Mouse (Mus musculus): ENCODE data around the gene Camk1d. TPM values are rescaled to one million over a fixed set of nuclear protein-coding genes. Genes with fewer than 3 reads are reported as not detected.
"Not testable (repeated sequence)": the region's sequence is repeated elsewhere in the genome, so short reads cannot be mapped to it uniquely, and the experiment has no call there.

Camk1d gene
- total RNA-seq, 2 experiments from 2014 or later, result 168 to 171 TPM

DNA sequence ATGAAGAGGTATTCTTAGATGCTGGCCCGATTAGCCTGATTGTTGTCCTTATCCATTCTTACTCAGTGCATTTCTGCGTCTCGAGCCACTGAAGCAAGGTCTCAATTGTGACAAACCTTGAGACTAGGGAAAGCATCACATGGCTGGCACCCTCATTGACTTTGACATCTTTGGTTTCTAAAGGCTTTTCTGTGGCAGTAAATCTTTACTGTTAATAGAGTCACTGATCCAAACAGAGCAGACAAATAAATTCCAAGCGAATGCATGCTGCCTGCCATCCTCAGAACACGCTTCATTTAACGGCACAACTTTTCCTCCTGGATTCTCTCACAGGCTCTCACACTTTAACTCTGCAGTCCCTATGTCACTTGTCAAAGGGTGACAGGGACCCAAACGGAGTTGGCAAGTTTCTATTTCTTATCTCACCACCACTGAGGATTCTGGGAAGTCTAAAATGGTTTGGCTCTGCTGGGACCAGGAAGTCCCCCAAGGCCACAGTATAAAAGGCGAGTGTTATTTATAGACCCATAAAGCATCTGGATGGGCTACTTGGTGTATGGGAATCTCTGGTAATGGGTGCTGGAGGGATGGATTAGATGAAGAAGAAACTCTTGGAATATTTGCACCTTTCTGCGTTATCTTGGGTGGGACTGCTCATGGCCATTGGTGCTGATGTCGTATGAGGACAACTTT is 141.9 kb downstream of the Camk1d start:
- DNase-seq, result no peak

DNA sequence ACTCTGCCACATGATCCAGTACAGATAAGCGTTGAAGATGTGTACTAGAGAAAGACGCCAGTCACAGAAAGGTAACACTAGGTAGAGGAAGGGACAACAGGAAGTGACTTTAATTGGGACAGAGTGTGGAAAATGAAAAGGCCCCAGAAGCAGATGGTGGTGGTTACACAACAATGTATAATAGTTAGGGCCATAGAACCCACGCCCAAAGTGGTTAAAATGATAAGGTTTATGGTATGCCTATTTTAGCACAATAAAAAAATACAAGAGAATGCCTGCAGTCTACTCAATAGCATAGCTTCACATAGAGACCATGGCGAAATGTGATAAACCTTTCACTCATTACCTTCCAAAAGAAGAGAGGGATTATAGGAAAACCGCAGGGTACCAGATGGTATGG is 147.7 kb downstream of the Camk1d start:
- DNase-seq, result no peak

DNA sequence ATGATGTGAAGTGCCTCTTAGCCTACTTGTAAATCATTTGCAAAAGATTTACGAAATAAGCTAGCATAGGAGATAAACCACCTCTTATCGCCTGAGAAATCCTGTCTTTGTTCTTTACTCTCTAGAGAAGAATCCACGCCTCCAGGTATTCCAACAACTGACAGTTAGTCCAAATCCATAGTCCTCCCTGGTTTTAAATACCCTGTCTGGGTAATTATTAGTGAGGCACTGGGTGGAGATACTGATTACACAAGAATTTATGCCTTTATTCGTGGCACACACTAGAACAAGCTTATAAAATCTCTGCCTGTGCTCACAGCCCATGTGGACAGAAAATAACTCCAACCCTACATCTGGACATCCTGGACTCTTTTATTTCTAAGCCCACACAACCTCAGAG is 150.6 kb downstream of the Camk1d start:
- no peak for DNase-seq

DNA sequence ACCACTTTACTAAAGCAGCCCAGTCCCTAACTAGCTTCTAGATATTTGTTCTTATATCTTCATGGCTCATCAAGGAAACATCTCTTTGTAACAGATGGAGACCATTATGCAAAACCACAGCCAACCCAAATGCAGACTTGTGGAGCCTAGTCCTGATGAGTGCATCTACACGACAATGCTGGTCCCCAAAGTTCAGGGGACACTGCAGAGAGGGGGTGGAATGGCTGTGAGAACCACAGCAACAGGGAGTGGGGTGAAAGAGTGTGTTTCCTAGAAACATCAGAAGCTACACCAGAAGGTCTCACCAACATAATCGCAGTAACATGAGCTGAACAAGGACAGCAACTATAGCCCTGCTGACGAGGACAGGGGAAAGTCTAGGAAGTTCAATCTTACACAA is 152.9 kb downstream of the Camk1d start:
- no peak for DNase-seq

DNA sequence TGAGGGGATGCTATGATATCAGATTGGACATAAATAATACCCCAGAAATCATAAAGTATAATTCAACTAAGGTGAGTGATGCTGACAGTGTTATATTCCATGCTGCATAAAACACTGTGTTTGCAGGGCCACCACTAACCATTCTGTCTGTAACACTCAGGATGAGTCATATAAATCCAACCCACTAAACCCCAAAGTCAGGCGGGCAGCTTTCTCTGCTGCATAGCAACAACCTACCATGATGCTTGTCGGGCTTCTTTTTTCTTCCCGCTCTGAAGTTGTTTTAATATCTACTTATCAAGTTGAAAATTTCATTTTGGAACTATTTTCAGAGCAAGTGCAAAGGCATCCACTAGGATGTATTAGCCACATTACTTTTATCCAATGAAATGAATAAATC is 161.1 kb downstream of the Camk1d start:
- DNase-seq, result peak in 1 of 2 experiments; percentile 33

DNA sequence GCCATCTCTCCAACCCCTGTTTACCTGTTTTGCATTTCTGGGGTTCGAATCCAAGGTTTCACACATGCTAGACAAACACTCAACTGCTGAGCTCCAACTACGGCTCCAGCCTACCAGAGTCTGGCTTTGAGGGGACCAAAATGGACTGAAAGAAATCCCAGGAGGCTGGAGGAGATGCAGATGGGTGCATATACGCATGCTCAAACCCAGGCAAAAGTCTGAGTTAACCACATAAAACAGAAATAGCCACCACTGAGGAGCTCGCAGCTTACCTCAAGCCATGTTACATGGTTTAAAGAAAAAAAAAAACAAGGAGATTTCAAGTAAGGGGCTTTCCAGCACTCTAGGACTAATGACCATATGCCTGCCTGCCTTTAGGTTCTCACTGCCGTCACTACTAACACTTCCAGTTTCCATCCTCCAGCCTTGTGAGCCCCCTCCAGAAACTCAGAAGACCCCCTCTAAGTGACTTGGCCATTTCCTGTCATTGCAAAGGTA is 162.5 kb downstream of the Camk1d start:
- DNase-seq, result no peak

DNA sequence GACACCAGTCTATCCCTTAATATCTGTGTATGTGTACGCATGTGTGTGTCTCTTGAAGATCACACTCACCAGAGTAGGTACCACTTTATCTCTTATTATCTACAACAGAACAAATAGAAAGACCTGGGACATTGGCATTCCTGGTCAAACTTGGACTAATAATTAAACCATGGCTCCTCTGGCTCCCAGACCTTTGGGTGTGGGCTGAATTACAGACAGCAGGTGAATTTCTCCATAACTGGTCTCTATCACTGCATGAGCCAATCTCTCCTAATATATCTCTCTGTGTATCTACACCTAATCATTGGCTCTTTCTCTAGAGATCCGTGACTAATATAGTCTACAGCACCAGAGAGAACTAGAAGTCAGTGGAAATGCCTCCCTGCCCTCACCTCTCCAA is 165.0 kb downstream of the Camk1d start:
- DNase-seq, result no peak

DNA sequence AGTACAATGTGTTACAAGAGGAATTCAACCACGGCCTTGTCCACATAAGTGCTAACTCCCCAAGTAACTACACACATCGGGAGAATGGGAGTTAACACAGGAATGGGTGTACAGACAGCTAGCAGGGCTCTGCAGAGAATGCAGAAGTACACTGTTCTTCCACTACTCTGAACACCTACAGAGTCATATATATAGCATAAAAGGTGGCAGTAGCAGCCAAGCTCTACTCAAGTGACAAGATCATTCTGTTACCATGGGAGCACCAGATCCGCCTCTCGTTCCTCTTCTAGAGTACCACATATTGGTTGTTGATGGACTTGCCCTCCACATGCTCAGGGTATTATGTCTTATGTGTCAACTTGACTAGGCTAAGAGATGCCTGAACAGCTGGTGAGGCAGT is 165.4 kb downstream of the Camk1d start:
- DNase-seq, result no peak

DNA sequence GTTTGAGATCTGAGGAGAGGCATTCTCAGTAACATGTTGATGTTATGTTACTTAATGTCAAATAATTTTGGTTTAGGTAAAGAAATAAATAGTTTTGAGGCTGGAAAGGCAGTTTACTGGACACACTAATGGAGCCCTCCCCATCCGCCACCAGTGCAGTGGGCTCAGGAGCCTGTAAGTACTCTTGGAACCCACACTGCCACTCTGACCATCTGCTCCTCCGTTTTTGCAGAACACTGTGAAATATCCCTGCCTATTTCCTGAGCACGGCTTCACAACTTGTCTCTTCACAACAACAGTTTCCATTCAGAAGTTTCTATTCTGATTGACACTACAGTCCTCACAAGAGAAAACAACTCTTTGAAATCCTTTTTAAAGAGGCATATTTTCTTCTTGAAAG is 173.4 kb downstream of the Camk1d start:
- peak; percentile 33 to 48 for DNase-seq

DNA sequence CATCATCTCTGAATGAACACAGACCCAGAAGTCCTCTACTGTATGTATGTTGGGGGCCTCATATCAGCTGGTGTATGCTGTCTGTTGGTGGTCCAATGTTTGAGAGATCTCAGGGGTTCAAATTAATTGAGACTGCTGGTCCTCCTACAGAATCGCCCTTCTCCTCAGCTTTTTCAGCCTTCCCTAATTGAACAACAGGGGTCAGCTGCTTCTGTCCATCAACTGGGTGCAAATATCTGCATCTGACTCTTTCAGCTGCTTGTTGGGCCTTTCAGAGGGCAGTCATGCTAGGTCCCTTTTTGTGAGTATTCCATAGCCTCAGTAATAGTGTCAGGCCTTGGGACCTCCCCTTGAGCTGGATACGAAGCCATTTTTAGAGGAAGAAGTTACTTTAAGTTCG is 174.4 kb downstream of the Camk1d start:
- not testable (repeated sequence) for DNase-seq

DNA sequence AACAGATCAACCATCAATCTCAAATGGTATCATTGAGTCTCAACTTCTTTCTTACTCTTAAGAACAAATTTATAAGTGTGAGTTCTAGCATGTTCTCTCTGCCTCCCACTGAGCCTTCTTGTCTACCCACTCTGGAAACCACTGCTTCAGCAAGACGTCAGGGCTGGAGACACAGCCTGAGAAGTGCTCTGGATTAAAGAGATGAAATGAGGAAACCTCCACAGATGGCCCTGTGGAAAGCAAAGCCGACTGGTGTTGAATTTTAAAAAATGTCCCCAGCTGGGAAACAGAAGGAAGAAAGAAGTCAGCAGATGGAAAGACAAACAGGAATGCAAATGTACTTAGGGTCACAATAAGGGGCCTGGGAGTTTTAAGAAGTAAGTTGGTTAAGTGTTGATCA is 180.4 kb downstream of the Camk1d start:
- DNase-seq, result peak in 1 of 2 experiments; percentile 37

DNA sequence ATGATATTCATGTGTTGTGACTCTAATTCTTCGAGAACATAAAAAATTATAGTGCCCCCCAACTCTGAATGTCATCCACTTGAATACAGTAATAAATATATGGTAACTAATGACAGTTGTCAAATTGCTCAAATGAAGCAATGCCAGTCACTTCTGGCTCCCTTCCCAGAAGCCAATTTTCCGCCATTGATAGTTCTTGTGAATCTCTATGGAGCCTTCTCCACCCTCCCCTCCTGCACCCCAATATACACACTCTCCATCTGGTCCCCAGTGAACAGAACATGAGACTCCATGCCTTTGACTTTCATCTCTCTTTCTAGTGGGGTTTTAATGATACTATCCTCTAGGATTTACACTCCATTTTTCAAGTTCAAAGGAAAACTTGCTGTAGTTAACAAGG is 184.3 kb downstream of the Camk1d start:
- DNase-seq, result no peak

DNA sequence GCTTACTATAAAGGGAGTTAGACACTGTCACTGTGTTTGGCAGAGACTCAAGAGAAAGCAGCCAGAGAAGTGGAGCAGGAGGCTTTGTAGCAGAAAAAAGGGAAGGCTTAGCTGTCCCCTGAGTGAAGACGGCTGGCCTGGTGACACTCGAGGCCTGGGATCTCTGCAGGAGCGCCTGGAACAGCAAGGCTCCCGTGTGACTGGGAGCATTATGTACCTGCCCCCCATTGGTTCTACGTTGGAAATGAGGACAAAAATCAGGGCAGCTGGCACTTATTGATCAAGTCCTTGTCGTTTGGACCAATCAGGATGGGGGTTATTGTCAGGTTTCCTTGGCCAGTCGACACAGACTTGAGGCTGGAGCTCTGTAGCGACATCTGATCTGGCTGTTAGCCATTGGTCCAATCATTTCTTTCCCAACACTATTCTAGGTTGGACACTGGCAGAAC is 195.1 kb downstream of the Camk1d start:
- DNase-seq, result no peak

DNA sequence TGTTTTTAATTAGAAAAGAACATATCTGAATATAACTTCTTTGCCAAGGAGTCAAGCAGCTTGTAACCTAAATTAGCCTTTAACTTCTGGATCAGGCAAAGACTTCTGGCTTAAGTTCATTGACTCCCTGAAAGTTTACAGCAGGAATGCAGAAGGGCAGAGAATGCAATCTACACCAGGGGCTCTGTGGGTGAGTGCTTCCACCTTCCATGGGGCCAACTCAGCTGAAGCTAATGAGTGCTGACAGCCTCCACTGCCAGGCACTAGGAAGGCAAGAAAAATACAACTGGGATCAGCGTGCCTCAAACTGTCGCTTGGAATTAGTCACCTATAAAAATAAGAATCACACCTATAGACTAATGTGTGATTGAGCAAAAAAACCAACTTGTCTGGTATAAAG is 199.2 kb downstream of the Camk1d start:
- no peak for DNase-seq

DNA sequence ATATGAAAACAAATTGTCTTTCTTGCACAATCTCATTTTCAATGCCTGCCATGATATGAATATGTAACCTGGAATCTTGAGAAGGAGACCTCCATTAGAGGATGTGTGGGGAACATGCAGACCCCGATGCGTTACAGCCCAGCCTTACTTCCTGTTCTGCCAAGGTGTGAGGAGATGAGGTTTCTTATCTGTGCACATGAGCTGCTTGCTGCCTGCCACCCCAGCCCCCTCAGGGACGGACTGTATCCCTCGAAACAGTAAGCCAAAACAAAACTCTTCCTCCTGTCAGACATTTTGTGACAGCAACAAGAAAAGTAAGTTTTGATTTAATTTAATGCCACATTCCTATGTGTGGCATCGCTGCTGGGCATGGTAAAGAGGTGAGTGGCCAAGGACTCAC is 200.2 kb downstream of the Camk1d start:
- DNase-seq, result no peak

DNA sequence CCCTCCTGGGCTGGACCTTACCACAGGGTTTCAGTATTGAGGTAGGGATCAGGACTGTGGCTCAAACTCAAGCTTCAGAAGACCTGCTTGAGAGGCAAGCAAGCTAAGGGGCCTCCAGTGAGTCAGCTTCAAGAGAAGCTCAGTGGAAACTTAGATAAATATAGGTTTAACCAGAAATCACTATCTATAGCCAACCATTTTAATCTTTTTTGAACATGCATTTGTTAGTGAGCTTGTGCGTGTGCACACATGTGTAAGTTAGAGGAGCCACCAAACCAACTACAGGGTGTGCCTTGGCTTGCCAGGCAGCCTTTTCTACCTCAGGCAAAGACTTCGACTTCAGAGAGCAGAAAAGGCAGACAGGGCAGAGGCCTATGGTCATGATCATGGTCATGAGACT is 200.7 kb downstream of the Camk1d start:
- DNase-seq, result no peak

DNA sequence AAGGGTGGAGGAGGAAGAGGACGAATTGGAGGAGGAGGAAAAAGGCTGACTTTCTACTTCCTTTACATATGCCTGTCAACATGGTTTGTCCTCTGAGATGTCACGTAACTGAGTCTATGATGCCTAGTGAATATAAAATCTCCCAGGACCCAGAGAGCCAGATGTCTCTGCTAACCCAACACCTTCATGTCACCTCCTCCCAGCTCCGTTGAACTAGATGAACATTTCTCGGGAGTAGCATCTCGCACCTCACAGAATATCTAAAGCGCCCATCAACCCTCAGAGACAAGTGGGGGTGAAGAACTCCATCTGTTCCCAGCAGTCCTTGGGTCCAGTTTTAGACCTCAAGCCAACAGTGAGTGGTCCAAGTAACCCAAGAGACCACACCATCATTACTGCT is 204.3 kb downstream of the Camk1d start:
- DNase-seq, result no peak

DNA sequence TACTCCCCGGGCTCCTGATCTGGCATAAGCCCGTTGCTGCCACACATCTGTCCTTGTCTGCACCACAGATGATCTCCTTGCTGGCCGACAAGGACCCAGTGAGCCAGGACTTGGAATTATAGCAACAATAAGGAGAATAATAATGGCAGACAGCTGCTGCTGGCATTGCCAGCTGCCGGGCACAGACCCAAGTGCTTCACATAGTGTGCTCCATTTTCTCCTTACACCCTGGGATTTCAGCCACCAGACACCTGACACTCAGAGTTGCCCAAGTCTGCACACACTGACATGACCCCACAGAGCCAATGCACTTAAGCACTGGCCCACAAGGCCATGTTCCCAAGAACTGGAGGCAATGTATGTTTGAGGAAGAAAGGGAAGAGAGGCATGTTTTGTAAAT is 214.7 kb downstream of the Camk1d start:
- no peak for DNase-seq

DNA sequence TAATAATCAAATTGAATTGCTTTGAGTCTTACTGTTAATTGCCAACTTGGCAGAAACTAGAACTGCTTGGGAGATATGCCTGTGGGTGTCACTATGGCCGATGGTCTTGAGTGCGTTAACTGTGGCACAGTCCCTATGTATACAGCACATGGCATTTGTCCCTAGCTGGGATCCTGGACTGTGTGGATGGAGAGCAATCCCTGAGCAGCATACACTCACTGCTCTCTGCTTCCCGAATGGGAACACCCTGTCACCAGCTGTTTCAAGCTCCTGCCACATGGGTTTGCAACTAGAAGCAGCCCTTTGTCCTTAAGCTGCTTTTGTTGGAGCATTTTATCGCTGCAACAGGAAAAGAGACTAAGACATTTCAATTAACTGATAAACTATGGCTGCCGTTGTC is 224.4 kb downstream of the Camk1d start:
- no peak for DNase-seq

DNA sequence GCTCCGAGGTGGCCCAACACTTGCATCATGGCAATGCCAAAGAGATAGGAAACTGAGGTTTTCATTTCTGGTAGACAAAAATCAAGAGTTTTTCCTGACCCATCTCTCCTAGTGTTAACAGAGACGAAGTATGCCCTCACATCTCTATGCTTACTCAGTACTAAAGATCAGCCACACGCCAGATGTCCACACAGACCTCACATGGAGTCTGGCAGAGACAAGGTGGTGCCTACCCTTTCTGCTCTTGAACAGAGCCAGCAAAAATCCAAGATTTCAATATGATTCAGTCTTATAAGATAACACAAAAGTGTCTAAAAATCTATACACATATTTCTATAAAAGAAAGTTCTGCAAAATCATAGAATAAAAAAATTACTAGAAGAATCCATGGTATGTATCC is 227.0 kb downstream of the Camk1d start:
- no peak for DNase-seq

DNA sequence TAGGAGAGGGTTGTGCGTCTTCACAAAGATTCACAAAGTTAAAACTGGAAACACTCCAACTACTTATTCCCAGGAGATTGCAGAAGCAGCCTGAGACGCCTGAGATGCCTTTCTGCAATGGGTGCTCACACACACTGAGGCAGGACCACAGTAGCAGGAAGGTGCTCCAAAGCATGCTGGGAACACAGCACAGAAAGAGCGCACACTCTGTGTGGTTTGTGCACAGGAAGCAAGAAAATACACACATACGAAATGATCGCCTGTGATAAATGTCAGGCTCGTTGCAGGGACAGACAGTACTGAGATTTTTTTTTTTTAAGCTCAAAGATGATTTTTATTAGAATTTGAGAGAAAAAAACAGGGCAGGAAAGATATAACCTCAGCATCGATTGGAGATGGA is 227.7 kb downstream of the Camk1d start:
- DNase-seq, result no peak

DNA sequence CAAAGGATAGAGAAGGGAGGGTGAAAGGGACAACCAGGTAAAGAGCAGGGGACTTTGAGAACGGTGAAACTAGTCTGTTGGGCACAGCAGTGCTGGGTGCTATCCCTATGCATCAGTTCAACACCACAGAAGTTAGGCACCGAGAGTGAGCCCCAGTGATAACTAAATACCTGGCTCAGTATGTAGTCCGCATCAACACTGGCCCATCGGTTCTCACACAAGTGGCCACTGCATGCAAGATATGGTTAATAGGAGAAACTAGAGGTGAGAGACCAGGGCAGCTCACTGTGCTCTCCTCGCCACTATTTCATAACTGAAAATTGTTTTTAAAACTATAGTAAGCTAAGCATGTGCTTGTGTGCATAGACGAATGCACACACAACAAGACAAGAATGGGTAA is 228.5 kb downstream of the Camk1d start:
- no peak for DNase-seq

DNA sequence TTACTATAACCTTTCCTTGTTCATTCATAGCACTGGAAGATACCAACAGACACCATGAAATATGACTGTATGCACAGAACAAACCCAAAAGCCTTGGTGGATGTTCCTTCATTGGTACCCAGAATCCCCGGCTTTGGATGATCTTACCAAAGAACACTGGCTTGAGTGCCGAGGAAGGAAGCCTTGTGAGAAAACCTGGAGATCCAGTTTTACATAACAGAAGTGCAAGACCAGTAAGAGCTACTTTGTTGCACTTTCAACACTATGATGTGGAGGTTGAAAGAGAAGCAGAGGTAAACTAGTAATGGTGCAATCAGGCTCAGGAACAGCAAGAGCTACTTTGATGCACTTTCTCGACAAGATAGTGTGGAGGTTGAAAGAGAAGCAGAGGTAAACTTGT is 234.4 kb downstream of the Camk1d start:
- DNase-seq, result no peak

DNA sequence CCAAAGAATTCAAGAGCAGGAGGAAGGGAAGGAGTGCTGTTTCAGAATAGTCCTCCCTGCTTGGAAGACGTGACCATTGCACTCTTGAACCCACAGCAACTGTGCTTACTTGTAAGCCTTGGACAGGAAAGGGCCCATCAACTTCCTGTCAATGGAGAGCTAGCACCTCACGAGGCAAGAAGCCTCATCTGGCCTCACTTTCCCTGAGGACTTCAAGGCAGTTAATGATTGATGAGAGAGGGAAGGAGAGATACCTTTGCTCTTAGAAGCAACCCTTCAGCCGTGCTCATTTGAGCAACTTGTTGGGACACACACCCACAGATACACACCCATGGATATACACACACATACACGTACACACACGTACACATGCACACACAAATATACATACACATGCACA is 235.6 kb downstream of the Camk1d start:
- DNase-seq, result no peak

DNA sequence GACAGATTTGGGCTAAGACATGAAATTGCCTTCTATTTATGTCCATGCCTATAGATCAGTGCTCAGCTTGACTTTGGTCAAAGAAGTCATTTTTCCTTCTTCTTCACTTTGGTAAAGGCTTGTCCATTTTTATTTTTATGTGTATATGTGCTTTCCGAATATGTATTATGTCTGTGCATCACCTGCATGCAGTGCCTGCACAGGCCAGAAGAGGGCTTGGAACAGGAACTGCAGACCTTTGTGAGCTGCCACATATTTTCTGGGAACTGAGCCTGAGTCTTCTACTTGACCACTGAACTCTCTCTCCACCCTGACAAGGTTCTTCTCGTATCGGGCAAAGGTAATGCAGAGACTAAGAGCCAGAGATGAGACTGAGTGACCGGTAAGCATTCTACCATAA is 236.1 kb downstream of the Camk1d start:
- no peak for DNase-seq
